Mouse (Mus musculus) midbrain, embryonic 10.5 days (tissue): ENCODE measurements around the gene Rnf19b. TPM values are rescaled to one million over a fixed set of nuclear protein-coding genes. Genes with fewer than 3 reads are reported as not detected.

ENCODE experiments used
- DNase-seq: peaks from one replicate; pipeline ENCODE4 v3.0.0-alpha.2; 2017; ENCODE audit warnings: low spot score
- H3K27ac ChIP-seq: fragments of 300-500 bp; sonication (generic); replicated peaks from 2 replicates; pipeline ENCODE4 v1.5.1; 2016; ENCODE audit warnings: mild to moderate bottlenecking
- H3K27me3 ChIP-seq: fragments of 300-500 bp; sonication (generic); 2 replicates; pipeline ENCODE4 v1.6.1; 2016; ENCODE audit warnings: low read depth, mild to moderate bottlenecking; ENCODE audit not compliant: poor library complexity, severe bottlenecking
- H3K36me3 ChIP-seq: fragments of 300-500 bp; sonication (generic); 2 replicates; pipeline ENCODE4 v1.6.1; 2016; ENCODE audit warnings: mild to moderate bottlenecking, moderate library complexity
- H3K4me1 ChIP-seq: fragments of 300-500 bp; sonication (generic); 2 replicates; pipeline ENCODE4 v1.6.1; 2016
- H3K4me3 ChIP-seq: fragments of 300-500 bp; sonication (generic); 2 replicates; pipeline ENCODE4 v1.5.1; 2016; ENCODE audit warnings: mild to moderate bottlenecking, moderate library complexity
- H3K9me3 ChIP-seq: fragments of 300-500 bp; sonication (generic); replicated peaks from 2 replicates; pipeline ENCODE4 v1.6.1; 2016; ENCODE audit warnings: mild to moderate bottlenecking
- WGBS: fragments of 180-500 bp; shearing (Covaris S2); methylation state at CpG from one replicate; pipeline ENCODE4 v1.1.7; 2016; 5-methylcytosine and 5-hydroxymethylcytosine counted together
- polyA plus RNA-seq: library from polyadenylated mRNA; unstranded; fragments of >200 nt; fragmentation: Nextera tagmentation; extraction: Ambion mirVana; gene quantifications from 2 replicates; pipeline ENCODE4 v1.2.1, GENCODE M21; 2016

Rnf19b gene
- polyA plus RNA-seq, 1 experiment from 2014 or later = 7.1 TPM

DNA sequence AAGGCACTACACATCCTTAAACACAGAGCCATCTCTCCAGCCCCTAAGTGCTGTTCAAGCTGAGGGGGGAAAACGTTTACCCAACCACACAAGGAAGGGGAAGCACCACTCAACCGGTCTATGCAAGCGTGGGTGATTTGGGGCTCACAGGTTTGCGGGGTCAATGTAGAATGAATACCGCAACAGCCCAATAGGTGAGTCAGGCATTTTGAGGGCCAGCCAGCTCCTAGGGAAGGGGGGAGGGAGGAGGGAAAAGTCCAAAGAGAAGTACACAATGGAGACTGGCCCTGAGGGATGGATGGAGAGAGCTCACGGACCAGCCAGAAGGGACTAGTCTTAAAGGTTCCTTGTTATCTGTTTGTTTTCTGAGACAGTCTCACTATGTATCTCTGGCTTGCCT, 34.2 kb upstream of the Rnf19b start:
- Histone ChIP-seq H3K4me1 (no peaks in the 10 kb centered on the region), H3K4me3 (no peak overlapping the region), H3K27ac (no peak overlapping the region), H3K9me3 (no peaks in the 10 kb centered on the region), H3K36me3 (no peaks in the 10 kb centered on the region), H3K27me3 (no peaks in the 10 kb centered on the region)
- 82% methylated on average over 6 of the region's 6 CpGs for WGBS
- DNase-seq = no peak

DNA sequence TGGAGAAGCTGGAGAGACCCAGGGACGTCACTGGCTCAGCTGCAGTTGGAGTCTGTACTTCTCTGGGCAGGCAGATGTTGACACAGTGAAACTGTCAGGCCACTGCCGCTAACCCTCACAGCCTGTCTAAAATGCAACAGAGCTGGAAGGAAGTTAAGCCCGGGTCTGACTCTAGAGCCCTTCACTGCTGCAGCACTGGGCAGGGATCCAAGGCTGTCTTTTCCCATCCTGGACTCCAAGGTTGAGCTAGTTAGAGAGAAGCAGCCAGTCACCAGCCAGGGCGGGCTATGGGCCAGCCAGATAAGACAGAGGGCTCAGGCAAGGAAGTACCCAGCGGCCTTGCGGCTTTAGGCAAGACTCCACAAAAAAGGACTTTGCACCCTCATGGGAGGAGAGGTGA, 33.3 kb upstream of the Rnf19b start:
- Histone ChIP-seq H3K36me3 (no peaks in the 10 kb centered on the region), H3K27ac (no peak overlapping the region), H3K4me3 (no peak overlapping the region), H3K9me3 (no peaks in the 10 kb centered on the region), H3K4me1 (no peaks in the 10 kb centered on the region), H3K27me3 (no peaks in the 10 kb centered on the region)
- no peak for DNase-seq
- WGBS = 72% methylated on average over 6 of the region's 6 CpGs

DNA sequence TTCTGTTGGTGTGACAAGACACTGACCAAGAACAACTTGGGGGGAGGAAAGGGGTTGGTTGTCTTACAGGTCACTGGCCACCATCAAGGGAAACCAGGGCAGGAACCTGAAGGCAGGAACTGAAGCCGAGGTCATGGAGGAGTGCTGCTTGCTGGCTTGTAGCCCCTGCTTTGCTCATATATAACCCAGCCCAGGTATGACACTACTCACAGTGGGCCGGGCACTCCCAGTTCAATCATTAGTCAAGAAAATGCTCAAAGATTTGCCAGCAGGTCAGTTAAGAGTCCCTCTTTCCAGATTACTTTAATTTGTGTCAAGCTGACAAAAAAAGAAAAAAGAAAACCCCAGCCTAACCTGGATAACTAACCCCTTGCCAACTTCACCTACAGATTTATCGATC, 32.4 kb upstream of the Rnf19b start:
- DNase-seq = no peak
- H3K9me3 ChIP-seq = no peaks in the 10 kb centered on the region
- no peaks in the 10 kb centered on the region for H3K27me3 ChIP-seq
- no peak overlapping the region for H3K4me3 ChIP-seq
- no peaks in the 10 kb centered on the region for H3K4me1 ChIP-seq
- WGBS = 94% methylated on average over 3 of the region's 3 CpGs
- H3K36me3 ChIP-seq = no peaks in the 10 kb centered on the region
- H3K27ac ChIP-seq = no peak overlapping the region

DNA sequence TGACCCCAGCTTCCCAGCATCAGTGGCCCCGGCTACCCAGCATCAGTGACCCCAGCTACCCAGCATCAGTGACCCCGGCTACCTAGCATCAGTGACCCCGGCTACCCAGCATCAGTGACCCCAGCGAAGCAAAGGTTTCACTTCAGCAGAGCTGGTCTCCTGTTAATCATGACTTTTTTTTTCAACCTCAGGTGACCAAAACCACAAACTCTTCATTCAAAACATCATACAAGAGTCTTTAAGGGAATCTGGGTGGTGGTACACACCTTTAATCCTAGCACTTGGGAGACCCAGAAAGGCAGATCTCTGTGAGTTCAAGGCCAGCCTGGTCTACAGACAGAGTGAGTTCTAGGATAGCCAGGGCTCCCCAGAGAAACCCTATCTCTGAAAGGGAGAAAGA, 27.3 kb upstream of the Rnf19b start:
- Histone ChIP-seq H3K4me1 (peaks cover 19% of the 10 kb centered on the region), H3K36me3 (no peaks in the 10 kb centered on the region), H3K4me3 (no peak overlapping the region), H3K9me3 (no peaks in the 10 kb centered on the region), H3K27ac (no peak overlapping the region), H3K27me3 (peaks cover 10% of the 10 kb centered on the region)
- WGBS = 90% methylated on average over 4 of the region's 4 CpGs
- DNase-seq = no peak

DNA sequence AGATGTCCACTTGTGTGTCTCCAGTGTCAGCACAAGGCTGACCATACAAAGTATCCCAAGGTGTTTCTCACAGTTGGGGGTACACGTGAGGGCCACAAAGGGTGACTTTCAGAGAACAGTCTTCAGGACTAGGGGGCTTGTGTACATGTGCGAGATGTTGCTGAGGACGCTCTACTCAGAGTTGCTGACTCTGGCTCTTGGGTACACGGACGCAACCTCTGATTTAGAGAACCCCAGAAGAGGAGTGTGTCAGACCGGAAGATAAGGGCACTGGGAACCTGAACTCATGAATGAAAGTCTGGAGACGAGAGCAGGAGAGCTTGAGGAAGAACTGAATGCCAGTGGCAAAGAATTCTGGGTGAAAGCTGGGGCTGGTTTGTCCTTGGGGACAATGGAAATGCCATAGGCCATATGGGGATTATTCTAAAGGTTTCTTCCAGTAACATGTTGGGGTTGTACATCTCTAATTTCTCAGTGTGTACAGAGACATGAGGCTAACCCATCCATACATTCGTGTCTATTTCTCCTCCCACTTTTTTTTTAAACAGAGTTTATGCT, 26.6 kb upstream of the Rnf19b start:
- WGBS = 82% methylated on average over 8 of the region's 8 CpGs
- no peak for DNase-seq
- Histone ChIP-seq H3K36me3 (no peaks in the 10 kb centered on the region), H3K4me3 (no peak overlapping the region), H3K4me1 (peaks cover 19% of the 10 kb centered on the region), H3K27ac (no peak overlapping the region), H3K9me3 (no peaks in the 10 kb centered on the region), H3K27me3 (peaks cover 10% of the 10 kb centered on the region)

DNA sequence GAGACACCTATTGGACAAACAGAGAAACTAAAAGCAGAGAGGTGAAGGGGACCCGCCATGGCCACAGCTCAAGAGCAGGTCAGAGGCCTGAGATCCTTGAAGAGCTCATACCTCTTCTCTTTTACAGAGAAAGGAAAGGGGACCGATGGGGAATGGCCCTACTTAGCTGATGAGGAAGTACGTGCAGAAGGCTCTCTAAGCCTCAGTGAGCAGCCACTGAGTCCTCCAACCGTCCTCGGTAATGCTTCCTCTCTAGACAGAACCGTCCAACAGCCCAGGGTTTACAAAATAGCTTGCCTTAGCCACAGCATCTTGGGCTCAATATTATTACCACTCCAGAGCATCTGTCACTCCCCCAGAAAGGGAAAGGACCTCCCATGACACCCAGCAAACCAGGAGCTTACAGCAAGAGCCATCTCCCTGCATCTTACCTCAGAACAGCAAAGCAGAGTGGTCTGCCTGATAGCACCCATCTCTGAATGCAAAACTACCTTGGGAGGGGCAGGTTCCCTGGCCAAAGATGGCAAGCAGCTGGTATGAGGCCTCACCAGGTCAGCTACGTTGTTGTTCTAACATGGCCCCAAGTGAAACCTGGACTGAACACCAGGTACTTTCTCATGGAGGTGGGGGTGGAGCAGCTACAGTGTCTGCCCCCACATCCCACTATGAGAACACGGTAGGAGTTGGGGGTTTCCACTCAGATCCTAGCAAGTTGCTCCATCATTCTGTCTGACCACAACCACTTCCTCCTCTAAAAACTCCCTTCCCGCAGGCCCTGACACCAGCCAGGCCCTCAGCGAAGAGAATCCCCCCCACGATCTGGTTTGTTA, 25.7 kb upstream of the Rnf19b start:
- WGBS = 79% methylated on average over 11 of the region's 11 CpGs
- H3K27ac ChIP-seq = no peak overlapping the region

DNA sequence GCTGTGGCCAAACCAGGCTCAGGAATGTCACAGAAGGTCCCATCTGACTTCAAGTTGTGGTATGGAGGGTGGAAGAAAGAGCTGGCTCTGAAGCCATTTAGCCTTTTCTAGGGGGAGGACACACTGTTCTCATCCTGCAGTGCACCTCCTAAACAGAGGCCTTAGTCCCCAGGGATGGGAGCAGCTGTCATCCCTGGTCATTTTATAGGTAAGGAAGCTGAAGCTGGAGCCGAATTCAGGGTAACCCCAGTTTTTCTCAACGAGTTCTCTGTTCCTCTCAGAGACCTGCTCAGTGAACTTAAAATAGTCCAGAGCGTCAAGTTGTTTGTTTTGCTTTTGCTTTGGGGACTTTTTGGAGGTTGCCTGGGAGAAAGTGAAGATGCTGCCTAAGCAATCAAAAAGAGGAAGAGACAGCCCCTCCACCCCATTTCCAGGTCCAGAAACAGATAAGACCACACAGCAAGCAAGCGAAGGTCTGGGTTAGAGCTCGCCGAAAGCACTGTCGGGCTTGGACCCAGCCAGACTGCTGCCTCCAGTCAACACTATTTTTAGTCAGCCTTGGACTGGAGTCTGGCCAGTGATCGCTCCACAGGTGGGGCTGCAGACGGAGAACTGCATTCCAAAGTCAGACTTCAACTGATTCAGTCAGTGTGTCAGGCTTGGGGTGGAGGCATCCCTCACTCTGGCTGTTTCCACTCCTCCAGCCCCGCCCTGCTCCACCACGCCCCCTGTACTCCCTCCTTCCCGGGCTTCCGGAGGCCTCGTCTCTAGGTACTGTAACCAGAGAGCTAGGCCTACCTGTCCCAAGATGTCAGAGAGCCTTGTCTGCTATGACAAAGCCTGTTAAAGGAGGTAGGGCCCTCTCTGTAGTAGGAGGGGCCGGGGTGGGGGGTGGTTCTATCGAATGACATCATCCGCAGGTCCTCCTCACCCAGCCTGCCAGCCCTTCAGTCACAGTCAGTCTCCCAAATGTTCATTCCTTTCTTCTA, 24.8 kb upstream of the Rnf19b start:
- Histone ChIP-seq H3K36me3 (no peaks in the 10 kb centered on the region), H3K27me3 (peaks cover 10% of the 10 kb centered on the region), H3K4me1 (peaks cover 19% of the 10 kb centered on the region), H3K9me3 (no peaks in the 10 kb centered on the region), H3K27ac (no peak overlapping the region; the same call in 1 of the 2 replicates), H3K4me3 (no peak overlapping the region)
- DNase-seq = peak; percentile 31
- 31% methylated on average over 17 of the region's 17 CpGs for WGBS

More for the DNA sequence above, 25.7 kb upstream of the Rnf19b start:
- no peak overlapping the region for H3K4me3 ChIP-seq
- no peak for DNase-seq
- no peaks in the 10 kb centered on the region for H3K36me3 ChIP-seq
- peaks cover 10% of the 10 kb centered on the region for H3K27me3 ChIP-seq
- H3K4me1 ChIP-seq = peaks cover 19% of the 10 kb centered on the region
- H3K9me3 ChIP-seq = no peaks in the 10 kb centered on the region

DNA sequence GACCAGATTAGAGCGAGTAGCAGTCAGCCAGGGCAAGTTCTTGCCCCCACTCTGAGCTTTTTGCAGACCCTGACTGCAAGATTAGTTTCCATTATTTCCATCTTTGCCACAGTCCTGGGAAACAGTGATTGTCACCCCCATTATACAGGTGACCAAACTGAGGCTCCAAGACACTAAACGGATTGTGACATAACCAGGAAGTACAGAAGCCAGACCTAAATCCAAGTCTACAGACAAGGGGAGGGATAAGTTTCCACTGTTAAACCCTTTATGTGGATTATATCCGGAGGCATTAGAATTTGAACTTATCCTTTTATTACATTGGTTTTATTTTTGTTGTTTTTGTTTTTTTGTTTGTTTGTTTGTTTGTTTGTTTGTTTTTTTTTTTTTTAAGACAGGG, 23.8 kb upstream of the Rnf19b start:
- no peak for DNase-seq
- H3K27me3 ChIP-seq = peaks cover 10% of the 10 kb centered on the region
- H3K4me3 ChIP-seq = no peak overlapping the region
- H3K9me3 ChIP-seq = no peaks in the 10 kb centered on the region
- no peak overlapping the region for H3K27ac ChIP-seq
- H3K36me3 ChIP-seq = no peaks in the 10 kb centered on the region
- H3K4me1 ChIP-seq = peaks cover 19% of the 10 kb centered on the region
- 91% methylated on average over 3 of the region's 3 CpGs for WGBS

DNA sequence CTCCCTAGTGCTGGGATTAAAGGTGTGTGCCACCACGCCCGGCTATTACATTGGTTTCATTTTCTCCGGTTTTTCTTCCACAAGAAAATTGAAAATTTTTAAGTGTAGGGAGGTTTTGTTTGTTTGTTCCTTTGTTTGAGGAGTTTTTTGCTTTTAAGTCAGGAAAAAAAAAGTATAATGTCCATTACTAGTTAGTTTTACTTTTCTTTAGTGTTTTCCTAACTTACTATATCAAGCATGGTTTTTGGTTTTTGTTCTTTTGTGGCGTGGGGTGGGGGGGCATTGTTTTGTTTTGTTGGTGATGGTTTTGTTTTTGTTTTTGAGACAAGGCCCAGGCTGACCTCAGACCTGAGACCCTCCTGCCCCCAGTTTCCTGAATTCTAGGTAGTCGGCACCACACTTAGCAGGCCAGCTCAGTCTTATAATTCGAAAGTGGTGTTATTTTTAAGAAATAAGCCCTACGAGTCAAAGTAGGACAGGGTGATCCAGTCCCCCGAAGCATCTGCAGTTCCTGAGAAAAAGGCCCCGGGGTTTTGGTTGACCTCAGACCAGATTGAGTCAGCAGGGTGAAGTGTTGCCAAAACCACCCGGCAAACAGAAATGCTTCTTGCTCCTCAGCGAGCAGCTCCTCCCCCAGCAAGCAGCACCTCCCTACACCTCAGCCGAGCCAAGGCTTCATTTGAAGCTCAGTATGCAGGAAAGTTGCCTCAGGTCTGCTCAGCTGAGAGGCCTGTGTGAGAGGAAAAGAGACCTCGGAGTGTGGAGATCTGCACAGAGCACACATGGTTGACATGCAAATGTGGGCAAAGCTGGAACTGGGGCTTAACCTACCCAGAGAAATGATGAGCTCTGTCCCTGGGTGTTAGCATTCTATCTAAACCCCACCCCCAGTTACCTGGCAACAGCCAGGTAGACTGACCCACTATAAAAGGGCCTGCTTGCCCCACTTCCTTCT, 23.1 kb upstream of the Rnf19b start:
- Histone ChIP-seq H3K4me3 (no peak overlapping the region), H3K9me3 (no peaks in the 10 kb centered on the region), H3K27ac (no peak overlapping the region), H3K36me3 (no peaks in the 10 kb centered on the region), H3K4me1 (peaks cover 19% of the 10 kb centered on the region), H3K27me3 (peaks cover 10% of the 10 kb centered on the region)
- no peak for DNase-seq
- 61% methylated on average over 13 of the region's 13 CpGs for WGBS

DNA sequence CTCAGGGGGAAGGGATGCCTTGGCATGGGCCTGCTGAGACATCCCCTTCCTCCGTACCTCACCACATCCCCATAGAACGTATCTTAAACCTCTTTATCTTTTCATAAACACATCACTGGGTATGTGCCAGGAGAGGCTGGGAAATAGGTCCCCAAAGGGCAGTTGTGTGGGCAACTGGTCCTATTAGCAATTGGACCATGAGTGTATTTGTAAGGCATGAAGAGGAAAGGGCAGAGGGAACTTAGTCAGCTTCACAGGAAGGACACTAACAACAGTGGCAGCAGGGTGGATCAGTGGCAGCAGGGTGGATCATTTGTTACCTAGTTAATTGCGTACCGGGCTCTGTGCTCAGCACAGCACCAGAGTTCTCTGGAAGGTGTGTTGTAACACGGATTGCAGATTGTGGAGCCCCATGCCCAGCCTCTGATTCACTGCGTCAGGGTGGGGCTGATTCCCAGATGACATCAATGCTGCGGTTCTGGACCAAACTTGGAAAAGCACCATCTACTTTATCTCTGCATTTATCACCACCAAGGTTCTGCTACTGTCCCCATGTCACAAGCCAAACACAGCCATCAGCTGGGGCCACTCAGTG, 22.1 kb upstream of the Rnf19b start:
- Histone ChIP-seq H3K4me1 (peaks cover 19% of the 10 kb centered on the region), H3K4me3 (no peak overlapping the region), H3K27me3 (peaks cover 10% of the 10 kb centered on the region), H3K36me3 (no peaks in the 10 kb centered on the region), H3K27ac (no peak overlapping the region), H3K9me3 (no peaks in the 10 kb centered on the region)
- WGBS = 77% methylated on average over 7 of the region's 7 CpGs
- no peak for DNase-seq

DNA sequence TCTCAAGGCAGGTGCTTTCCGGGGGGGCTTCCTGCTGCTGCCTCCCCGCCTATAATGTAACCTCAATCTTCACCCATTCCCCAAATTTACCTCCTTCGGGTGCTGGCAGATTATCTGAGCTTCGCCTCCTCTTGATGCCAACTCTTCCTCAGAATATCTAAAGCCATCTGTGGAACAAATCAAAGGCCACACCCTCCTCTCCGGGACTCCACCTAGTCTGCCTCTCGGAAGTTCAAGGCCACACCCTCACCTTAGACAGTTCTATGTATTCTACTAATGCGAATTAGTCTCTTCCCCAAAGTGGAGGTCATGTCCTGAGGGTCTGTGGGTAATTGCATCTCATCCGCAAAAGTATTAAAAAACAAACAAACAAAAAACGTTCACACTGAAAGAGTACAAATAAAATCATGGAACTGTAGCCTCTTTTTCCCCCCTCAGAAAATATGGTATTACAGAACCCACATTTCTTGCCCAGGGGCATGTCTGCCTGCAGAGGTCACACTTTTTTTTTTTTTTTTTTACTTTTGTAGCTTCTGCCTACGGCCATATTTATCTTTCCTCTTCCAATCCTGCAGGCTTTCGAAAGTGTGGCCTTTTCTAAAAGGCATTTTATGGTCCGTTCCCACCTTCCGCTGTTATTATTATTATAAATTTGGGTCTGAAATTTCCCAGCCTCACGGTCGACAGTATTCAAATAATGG, 10.2 kb upstream of the Rnf19b start:
- peaks cover 61% of the 10 kb centered on the region for H3K27me3 ChIP-seq
- DNase-seq = no peak
- no peaks in the 10 kb centered on the region for H3K9me3 ChIP-seq
- H3K36me3 ChIP-seq = no peaks in the 10 kb centered on the region
- H3K4me1 ChIP-seq = peaks cover 23% of the 10 kb centered on the region
- WGBS = 23% methylated on average over 15 of the region's 15 CpGs
- peak overlapping the region; percentile 87 for H3K27ac ChIP-seq
- peak overlapping the region; percentile 65 for H3K4me3 ChIP-seq
